Mouse (Mus musculus) hindbrain, embryonic 15.5 days (tissue): ENCODE measurements around the gene Lyl1. TPM values are rescaled to one million over a fixed set of nuclear protein-coding genes. Genes with fewer than 3 reads are reported as not detected.

Experiments
- ATAC-seq: fragments of 200-750 bp; cut with Nextera tagmentation; 2 replicates; pipeline ENCODE4 v1.8.0; 2017; ENCODE audit warnings: low read depth, moderate number of reproducible peaks, moderate TSS enrichment; ENCODE audit not compliant: low FRiP score
- H3K27ac ChIP-seq: fragments of 300-500 bp; sonication (generic); replicated peaks from 2 replicates; pipeline ENCODE4 v1.5.1; 2015; ENCODE audit warnings: mild to moderate bottlenecking, inconsistent platforms
- H3K27me3 ChIP-seq: fragments of 300-500 bp; sonication (generic); 2 replicates; pipeline ENCODE4 v1.6.1; 2015; ENCODE audit warnings: control low read depth, inconsistent platforms
- H3K36me3 ChIP-seq: fragments of 300-500 bp; sonication (generic); 2 replicates; pipeline ENCODE4 v1.6.1; 2015; ENCODE audit warnings: control low read depth, inconsistent platforms
- H3K4me1 ChIP-seq: fragments of 300-500 bp; sonication (generic); replicated peaks from 2 replicates; pipeline ENCODE4 v1.6.1; 2015; ENCODE audit warnings: control low read depth, inconsistent platforms
- H3K4me2 ChIP-seq: fragments of 300-500 bp; sonication (generic); 2 replicates; pipeline ENCODE4 v1.6.1; 2015; ENCODE audit warnings: moderate library complexity, mild to moderate bottlenecking, inconsistent platforms
- H3K4me3 ChIP-seq: fragments of 300-500 bp; sonication (generic); 2 replicates; pipeline ENCODE4 v1.5.1; 2015; ENCODE audit warnings: mild to moderate bottlenecking, inconsistent platforms
- H3K9ac ChIP-seq: fragments of 300-500 bp; sonication (generic); 2 replicates; pipeline ENCODE4 v1.6.1; 2015; ENCODE audit warnings: inconsistent platforms
- H3K9me3 ChIP-seq: fragments of 300-500 bp; sonication (generic); 2 replicates; pipeline ENCODE4 v1.6.1; 2016; ENCODE audit warnings: control low read depth, inconsistent platforms
- WGBS: fragments of 180-500 bp; shearing (Covaris S2); methylation state at CpG from one replicate; pipeline ENCODE4 v1.1.7; 2015; 5-methylcytosine and 5-hydroxymethylcytosine counted together
- polyA plus RNA-seq: library from polyadenylated mRNA; unstranded; fragments of >200 nt; fragmentation: Nextera tagmentation; extraction: Ambion mirVana; gene quantifications from 2 replicates; pipeline ENCODE4 v1.2.1, GENCODE M21; 2015

The Lyl1 gene
- polyA plus RNA-seq, 1 experiment from 2014 or later: 3.1 TPM

DNA sequence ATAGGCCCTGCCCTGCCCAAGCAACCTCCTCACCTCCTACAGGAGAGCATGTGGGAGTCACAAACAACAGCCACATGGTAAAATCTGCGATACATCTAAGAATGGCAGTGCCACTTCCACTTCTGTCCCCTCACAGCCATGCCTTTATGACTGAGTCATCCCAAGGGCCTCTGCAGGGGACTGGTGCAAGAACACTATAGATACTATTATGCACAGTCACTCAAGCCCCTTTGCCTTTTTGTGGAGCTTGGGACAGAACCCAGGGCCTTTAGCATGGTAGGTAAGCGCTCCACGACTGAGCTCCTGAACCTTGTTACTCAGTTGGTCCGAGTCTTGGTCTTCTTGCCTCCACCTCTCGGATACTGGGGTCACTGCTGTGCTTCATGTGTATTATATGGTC lies 24.0 kb upstream of the Lyl1 start:
- H3K4me2 ChIP-seq: no peak overlapping the region
- no peak overlapping the region for H3K4me3 ChIP-seq
- no peaks in the 10 kb centered on the region for H3K4me1 ChIP-seq
- 95% methylated on average over 5 of the region's 5 CpGs for WGBS
- no peaks in the 10 kb centered on the region for H3K27me3 ChIP-seq
- no peaks in the 10 kb centered on the region for H3K9me3 ChIP-seq
- no peak overlapping the region for H3K27ac ChIP-seq
- peaks cover 37% of the 10 kb centered on the region for H3K36me3 ChIP-seq
- no peak for ATAC-seq
- no peak overlapping the region for H3K9ac ChIP-seq

DNA sequence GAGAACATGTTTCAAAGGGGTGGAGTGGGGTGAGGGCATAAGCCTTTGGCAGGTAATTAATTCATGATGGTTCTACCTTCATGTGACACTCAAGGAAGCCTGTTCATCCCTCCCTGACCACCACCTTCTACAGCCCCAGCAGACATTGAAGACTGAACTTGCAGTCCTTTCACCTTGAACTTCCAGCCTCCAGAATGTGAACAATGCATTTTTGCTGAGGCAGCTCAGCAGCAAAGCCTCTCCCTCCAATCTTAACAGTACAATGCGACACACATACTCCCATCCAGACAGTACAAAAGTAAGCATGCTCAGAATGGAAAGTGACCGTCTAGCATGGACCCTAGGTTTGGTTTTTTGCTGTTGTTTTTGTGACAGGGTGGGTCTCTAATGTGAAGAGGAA lies 19.8 kb upstream of the Lyl1 start:
- no peaks in the 10 kb centered on the region for H3K36me3 ChIP-seq
- no peaks in the 10 kb centered on the region for H3K27me3 ChIP-seq
- H3K4me2 ChIP-seq: no peak overlapping the region
- no peak overlapping the region for H3K9ac ChIP-seq
- ATAC-seq: no peak
- H3K4me1 ChIP-seq: peaks cover 21% of the 10 kb centered on the region
- no peak overlapping the region for H3K27ac ChIP-seq
- H3K4me3 ChIP-seq: no peak overlapping the region
- H3K9me3 ChIP-seq: no peaks in the 10 kb centered on the region
- 75% methylated on average over 2 of the region's 2 CpGs for WGBS

- ATAC-seq: no peak
- Histone ChIP-seq H3K9ac (no peak overlapping the region), H3K27ac (no peak overlapping the region), H3K4me2 (no peak overlapping the region), H3K9me3 (no peaks in the 10 kb centered on the region), H3K4me1 (peaks cover 26% of the 10 kb centered on the region), H3K36me3 (no peaks in the 10 kb centered on the region), H3K27me3 (no peaks in the 10 kb centered on the region), H3K4me3 (no peak overlapping the region)
- WGBS: 87% methylated on average over 2 of the region's 2 CpGs
Observed at GRCm38 (mm10) chr8:84682257-84682656, 19.0 kb upstream of the Lyl1 start.

DNA sequence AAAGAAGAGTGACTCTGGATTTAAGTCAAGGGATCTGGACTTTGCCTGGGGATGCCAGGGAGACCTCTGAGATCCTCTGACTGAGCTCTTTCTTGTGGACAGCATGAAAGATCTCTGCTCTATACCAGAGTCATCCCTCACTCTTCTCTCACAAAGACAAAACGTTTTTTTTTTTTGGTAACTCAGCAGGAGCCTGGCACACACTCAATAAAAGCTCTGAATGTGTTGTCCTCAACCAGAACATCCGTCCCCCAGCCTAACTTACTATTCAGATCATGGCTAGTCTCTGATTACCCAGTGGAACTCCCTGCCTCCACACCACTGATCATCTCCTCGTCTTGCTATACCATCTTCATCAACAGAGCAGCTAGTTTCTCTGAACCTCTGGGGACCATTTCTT lies 16.7 kb upstream of the Lyl1 start:
- Histone ChIP-seq H3K4me3 (no peak overlapping the region), H3K27ac (no peak overlapping the region), H3K27me3 (no peaks in the 10 kb centered on the region), H3K36me3 (no peaks in the 10 kb centered on the region), H3K4me2 (no peak overlapping the region), H3K4me1 (peaks cover 40% of the 10 kb centered on the region), H3K9ac (no peak overlapping the region), H3K9me3 (no peaks in the 10 kb centered on the region)
- no peak for ATAC-seq
- 19% methylated on average over 3 of the region's 3 CpGs for WGBS

- no peaks in the 10 kb centered on the region for H3K9me3 ChIP-seq
- peak within 1 kb of the TSS; percentile 98 for H3K4me3 ChIP-seq
- H3K36me3 ChIP-seq: peaks cover 7% of the 10 kb centered on the region
- peak within 1 kb of the TSS; percentile 84 for H3K27ac ChIP-seq
- peak within 1 kb of the TSS; percentile 91 for H3K4me2 ChIP-seq
- peak; percentile 12; the same call in 1 of the 2 replicates for ATAC-seq
- peaks cover 50% of the 10 kb centered on the region for H3K4me1 ChIP-seq
- peak within 1 kb of the TSS; percentile 98 for H3K9ac ChIP-seq
- 9% methylated on average over 20 of the region's 20 CpGs for WGBS
- H3K27me3 ChIP-seq: no peaks in the 10 kb centered on the region
Observed at GRCm38 (mm10) chr8:84686191-84687002, 14.9 kb upstream of the Lyl1 start, which contains the start of gene Trmt1. Trmt1 (plus strand) TSS chr8:84686307.

- H3K27ac ChIP-seq: peak overlapping the region; percentile 84
- H3K27me3 ChIP-seq: no peaks in the 10 kb centered on the region
- H3K4me2 ChIP-seq: peak overlapping the region; percentile 91
- peaks cover 9% of the 10 kb centered on the region for H3K36me3 ChIP-seq
- ATAC-seq: peak; percentile 49
- peak overlapping the region; percentile 98 for H3K9ac ChIP-seq
- WGBS: under 1% methylated on average over 53 of the region's 62 CpGs
- H3K4me1 ChIP-seq: peaks cover 50% of the 10 kb centered on the region
- no peaks in the 10 kb centered on the region for H3K9me3 ChIP-seq
- peak overlapping the region; percentile 98 for H3K4me3 ChIP-seq
Observed at GRCm38 (mm10) chr8:84687003-84687704, 14.1 kb upstream of the Lyl1 start.

- Histone ChIP-seq H3K4me1 (peaks cover 50% of the 10 kb centered on the region), H3K27me3 (no peaks in the 10 kb centered on the region), H3K9me3 (no peaks in the 10 kb centered on the region), H3K9ac (peak within 1 kb of the TSS; percentile 98), H3K36me3 (peaks cover 13% of the 10 kb centered on the region), H3K27ac (peak within 1 kb of the TSS; percentile 84), H3K4me3 (peak within 1 kb of the TSS; percentile 98), H3K4me2 (peak within 1 kb of the TSS; percentile 91)
- ATAC-seq: peak; percentile 82
- WGBS: under 1% methylated on average over 30 of the region's 37 CpGs
Observed at GRCm38 (mm10) chr8:84687705-84688100, 13.6 kb upstream of the Lyl1 start, which contains the start of gene Nacc1. Nacc1 (minus strand) TSS chr8:84687862.

DNA sequence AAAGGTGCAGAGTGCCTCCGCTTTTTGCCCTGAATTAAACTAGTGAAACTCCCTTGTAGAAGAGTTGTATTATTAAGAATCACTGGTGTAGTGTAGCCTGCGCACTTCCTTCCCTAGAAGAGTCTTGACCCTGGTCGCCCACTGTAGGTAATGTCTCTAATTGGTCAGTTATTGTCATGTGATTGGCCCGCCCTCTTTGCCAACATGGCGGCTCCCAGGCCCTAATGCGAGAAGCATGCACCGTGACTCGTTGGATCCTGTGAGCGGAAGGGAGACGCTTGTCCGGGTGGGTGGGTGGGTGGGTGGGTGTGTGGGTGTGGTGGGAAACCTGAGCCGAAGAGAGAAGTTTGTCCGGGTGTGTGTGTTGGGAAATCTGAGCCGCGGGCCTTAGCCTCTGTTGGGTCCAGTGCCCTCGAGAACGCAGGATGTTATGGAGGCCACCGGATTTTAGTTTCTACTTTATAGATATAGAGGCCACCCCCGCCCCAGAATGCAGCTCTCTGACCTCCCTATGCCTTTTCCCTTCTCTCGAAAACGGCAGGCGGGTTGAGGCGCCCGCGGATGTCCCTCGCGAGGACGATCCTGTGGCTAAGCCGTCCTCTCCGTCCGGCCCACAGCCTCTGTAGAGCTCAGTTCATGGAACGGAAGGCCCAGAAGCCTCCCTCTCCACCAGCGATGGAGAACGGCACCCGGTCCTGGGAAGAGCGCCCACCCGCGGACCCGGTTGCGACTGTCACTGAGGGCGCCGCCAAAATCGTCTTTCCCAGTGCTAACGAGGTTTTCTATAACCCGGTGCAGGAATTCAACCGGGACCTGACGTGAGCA lies 12.0 kb upstream of the Lyl1 start:
- 1% methylated on average over 47 of the region's 47 CpGs for WGBS
- H3K27ac ChIP-seq: peak overlapping the region; percentile 62
- H3K4me3 ChIP-seq: peak overlapping the region; percentile 60
- peaks cover 14% of the 10 kb centered on the region for H3K36me3 ChIP-seq
- peak; percentile 86 for ATAC-seq
- H3K9ac ChIP-seq: peak overlapping the region; percentile 51
- no peaks in the 10 kb centered on the region for H3K27me3 ChIP-seq
- no peaks in the 10 kb centered on the region for H3K9me3 ChIP-seq
- H3K4me1 ChIP-seq: peaks cover 50% of the 10 kb centered on the region
- H3K4me2 ChIP-seq: peak overlapping the region; percentile 91

DNA sequence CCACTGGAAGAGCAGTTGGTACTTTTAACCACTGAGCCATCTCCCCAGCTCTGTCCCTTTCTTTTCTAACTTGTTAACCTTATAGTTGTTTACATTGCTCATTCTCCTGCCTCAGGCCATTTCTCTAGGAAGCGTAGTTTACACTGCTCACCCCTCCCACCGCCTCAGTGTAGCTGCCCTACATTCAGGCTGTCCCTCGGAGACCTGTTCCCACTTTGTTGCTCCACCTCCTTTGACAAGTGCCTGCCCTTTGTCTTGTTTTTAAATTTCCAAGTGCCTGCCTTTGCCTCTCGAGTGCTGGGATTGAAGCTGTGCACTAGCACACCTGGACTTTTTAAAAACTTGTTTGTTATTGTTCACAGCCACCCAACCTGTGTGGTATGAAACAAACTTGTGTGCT lies 7.9 kb upstream of the Lyl1 start:
- H3K9me3 ChIP-seq: no peaks in the 10 kb centered on the region
- H3K27me3 ChIP-seq: no peaks in the 10 kb centered on the region
- H3K36me3 ChIP-seq: peaks cover 26% of the 10 kb centered on the region
- H3K27ac ChIP-seq: no peak overlapping the region
- no peak overlapping the region for H3K9ac ChIP-seq
- H3K4me2 ChIP-seq: no peak overlapping the region
- H3K4me1 ChIP-seq: peaks cover 17% of the 10 kb centered on the region
- no peak for ATAC-seq
- no peak overlapping the region for H3K4me3 ChIP-seq
- 86% methylated on average over 4 of the region's 4 CpGs for WGBS

DNA sequence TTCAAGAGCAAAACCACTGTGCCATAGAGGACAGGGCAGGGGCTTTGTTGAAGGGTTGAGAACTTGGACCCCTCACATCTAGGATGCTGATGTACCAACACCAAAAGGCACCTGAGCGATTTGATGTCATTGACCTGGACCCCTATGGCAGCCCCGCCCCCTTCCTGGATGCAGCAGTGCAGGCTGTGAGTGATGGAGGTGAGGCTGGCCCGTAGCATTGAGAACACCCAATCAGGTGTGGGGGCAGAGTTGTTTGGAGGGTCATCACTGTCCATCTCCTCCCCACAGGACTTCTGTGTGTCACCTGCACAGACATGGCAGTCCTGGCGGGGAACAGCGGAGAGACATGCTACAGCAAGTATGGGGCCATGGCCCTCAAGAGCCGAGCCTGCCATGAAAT lies 6.1 kb upstream of the Lyl1 start:
- Histone ChIP-seq H3K4me3 (no peak overlapping the region), H3K4me2 (no peak overlapping the region), H3K27me3 (no peaks in the 10 kb centered on the region), H3K4me1 (peaks cover 8% of the 10 kb centered on the region), H3K9me3 (no peaks in the 10 kb centered on the region), H3K36me3 (peaks cover 39% of the 10 kb centered on the region), H3K9ac (no peak overlapping the region), H3K27ac (no peak overlapping the region)
- ATAC-seq: no peak
- WGBS: 95% methylated on average over 6 of the region's 6 CpGs

- peaks cover 28% of the 10 kb centered on the region for H3K36me3 ChIP-seq
- no peak for ATAC-seq
- no peak overlapping the region for H3K9ac ChIP-seq
- no peaks in the 10 kb centered on the region for H3K9me3 ChIP-seq
- H3K27ac ChIP-seq: no peak overlapping the region
- H3K4me2 ChIP-seq: no peak overlapping the region
- 92% methylated on average over 14 of the region's 14 CpGs for WGBS
- peaks cover 5% of the 10 kb centered on the region; the same call in 1 of the 2 replicates for H3K4me1 ChIP-seq
- H3K4me3 ChIP-seq: no peak overlapping the region
- H3K27me3 ChIP-seq: peaks cover 12% of the 10 kb centered on the region
Observed at GRCm38 (mm10) chr8:84697166-84698130, 3.8 kb upstream of the Lyl1 start.
